Mouse (Mus musculus): Measurements from ENCODE around the gene Ano2.

DNA sequence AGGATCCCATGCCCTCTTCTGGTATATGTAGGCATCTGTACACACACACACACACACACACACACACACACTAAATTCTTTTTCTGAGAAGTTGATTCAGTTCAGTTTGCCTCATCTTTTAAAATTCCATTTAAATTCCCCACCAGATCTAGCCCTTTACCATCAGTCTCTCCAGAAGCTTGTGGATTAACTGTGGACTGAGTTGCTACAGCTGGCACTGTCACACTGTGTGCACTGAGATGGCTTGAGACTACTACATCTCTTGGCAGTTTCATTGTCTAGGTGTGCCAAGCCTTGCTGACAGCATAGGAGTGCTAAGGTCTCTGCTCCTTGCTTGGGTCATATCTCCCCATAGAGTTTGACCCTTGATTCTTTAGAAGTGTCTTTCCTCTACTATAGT is 283.3 kb downstream of the Ano2 start:
- TF ChIP-seq POLR2A (IDR thresholded peaks at IDR 0.05; ENCODE audit: borderline replicate concordance, extremely low read depth, low read depth, low read length) = no peak
- no peak for TF ChIP-seq CTCF (IDR thresholded peaks at IDR 0.05; ENCODE audit: insufficient read depth, low read length)

Measured in lung, adult 2 months (tissue).